Mouse (Mus musculus): ENCODE data around the gene Ccnd3.

DNA sequence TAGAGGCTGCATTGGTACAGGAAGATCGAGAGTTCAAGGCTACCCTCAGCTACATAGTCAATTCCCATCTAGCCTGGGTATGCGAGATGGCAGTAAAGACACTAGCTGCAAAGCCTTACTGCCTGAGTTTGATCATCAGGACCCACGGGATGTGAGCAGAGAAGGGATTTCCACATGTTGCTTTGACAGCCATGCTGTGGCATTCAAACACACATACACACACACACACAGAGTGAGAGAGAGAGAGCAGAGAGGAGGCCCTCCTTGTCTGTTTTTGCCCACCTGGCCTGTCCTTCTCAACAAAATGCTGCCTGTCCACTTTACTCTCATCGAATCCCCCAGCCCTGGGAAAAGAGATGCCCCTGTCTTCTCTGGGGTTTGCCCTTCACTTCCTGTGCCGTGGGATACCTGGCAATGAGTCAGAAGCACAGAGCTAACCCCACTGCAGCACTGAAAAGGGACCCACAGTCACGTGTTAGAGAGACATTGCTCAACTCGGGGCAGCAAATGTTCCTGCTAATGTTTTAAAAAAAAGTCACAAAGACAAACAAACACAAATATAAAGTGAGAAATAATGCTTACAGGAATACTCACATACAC lies 38.3 kb downstream of the Ccnd3 start:
- TF ChIP-seq CTCF (IDR thresholded peaks at IDR 0.05; ENCODE audit: low read depth, low read length), result no peak
- TF ChIP-seq POLR2A (IDR thresholded peaks at IDR 0.05; ENCODE audit: extremely low read depth, insufficient read depth, low read length), result no peak
